In the genomic region with DNA sequence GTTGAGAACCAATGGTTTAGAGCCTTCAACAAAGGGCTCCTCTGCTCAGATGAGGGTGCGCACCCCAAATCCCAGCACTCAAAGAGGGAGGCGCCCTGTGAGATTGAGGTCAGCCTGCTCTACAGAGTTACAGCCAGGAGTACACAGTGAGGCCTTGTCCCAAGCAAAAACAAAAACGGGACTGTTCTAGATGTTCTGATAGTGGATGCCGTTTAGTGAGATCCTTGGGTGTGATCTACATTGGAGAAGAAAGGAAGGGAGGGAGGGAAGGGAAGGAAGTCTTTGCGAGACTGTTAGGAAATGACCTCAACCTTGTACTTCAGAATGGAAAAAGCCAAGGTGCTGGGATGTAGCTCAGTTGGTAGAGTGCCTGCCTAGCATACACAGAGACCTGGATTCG, we compare ENCODE assay signal across 40 mouse cellular contexts. TPM values are rescaled to one million over a fixed set of nuclear protein-coding genes. Genes with fewer than 3 reads are reported as not detected.
"Had no signal": no experiment of that assay in that cellular context is flagged by ENCODE, and none has a peak within 500 bp of the region (broad histone marks: within the 10 kb centered on the region; RNA-seq: fewer than 3 reads in every experiment).

No protein-coding gene starts in this region.

- H3K4me2 ChIP-seq: heart, embryonic 11.5 days; heart, embryonic 13.5 days; heart, embryonic 15.5 days; hindbrain, embryonic 13.5 days; hindbrain, embryonic 15.5 days; kidney, embryonic 15.5 days; limb, embryonic 13.5 days; limb, embryonic 15.5 days; liver, embryonic 13.5 days had no signal

- H3K36me3 ChIP-seq: heart, embryonic 13.5 days; heart, embryonic 15.5 days; hindbrain, embryonic 13.5 days; hindbrain, embryonic 15.5 days; kidney, embryonic 15.5 days; limb, embryonic 13.5 days; limb, embryonic 15.5 days; liver, embryonic 13.5 days had no signal

- H3K9ac ChIP-seq: heart, embryonic 13.5 days; heart, embryonic 15.5 days; hindbrain, embryonic 13.5 days; hindbrain, embryonic 15.5 days; kidney, embryonic 15.5 days; limb, embryonic 13.5 days; limb, embryonic 15.5 days; liver, embryonic 13.5 days had no signal

- H3K9me3 ChIP-seq: heart, embryonic 13.5 days; heart, embryonic 15.5 days; hindbrain, embryonic 13.5 days; hindbrain, embryonic 15.5 days; kidney, embryonic 15.5 days; limb, embryonic 13.5 days; limb, embryonic 15.5 days; liver, embryonic 13.5 days had no signal

- ATAC-seq: hindbrain, postnatal 0 days; intestine, embryonic 16.5 days had no signal

- H3K4me3 ChIP-seq: heart, adult 2 months; heart, embryonic 13.5 days; heart, embryonic 15.5 days; hindbrain, embryonic 13.5 days; hindbrain, embryonic 15.5 days; kidney, embryonic 15.5 days; limb, embryonic 13.5 days; limb, embryonic 15.5 days; liver, embryonic 13.5 days had no signal

- H3K27ac ChIP-seq: heart, adult 2 months; heart, embryonic 13.5 days; heart, embryonic 15.5 days; hindbrain, embryonic 13.5 days; hindbrain, embryonic 15.5 days; hindbrain, postnatal 0 days; kidney, embryonic 15.5 days; kidney, postnatal 0 days; limb, embryonic 13.5 days; limb, embryonic 15.5 days; liver, embryonic 13.5 days had no signal

- DNase-seq: gastrocnemius, postnatal 14 days; gastrocnemius, postnatal 36 days; heart, adult 11 months; heart, adult 2 months; heart, postnatal 14 days; heart, postnatal 36 days; kidney, adult 11 months; kidney, adult 2 months; kidney, adult 9 months; kidney, postnatal 14 days; kidney, postnatal 36 days; layer of hippocampus, postnatal 36 days; left cerebral cortex, postnatal 4 days; liver, embryonic 13.5 days had no signal

- H3K27me3 ChIP-seq: heart, embryonic 13.5 days; heart, embryonic 15.5 days; hindbrain, embryonic 15.5 days; kidney, embryonic 15.5 days; limb, embryonic 13.5 days; limb, embryonic 15.5 days had no signal

RNA-seq across cellular contexts. Expression of a gene that starts 23.8 kb away (rescaled TPM):
- total RNA-seq: hematopoietic stem cell, adult 5-6 weeks had no signal

RNA-seq across cellular contexts. Expression of a gene that starts 42.9 kb away (rescaled TPM):
- total RNA-seq: gastrocnemius, adult 18-20 months; gastrocnemius, postnatal 14 days; gastrocnemius, postnatal 36 days; heart, adult 2 months; heart, postnatal 14 days; heart, postnatal 36 days; hematopoietic stem cell, adult 5-6 weeks; hindbrain, postnatal 0 days; layer of hippocampus, adult 18-20 months; layer of hippocampus, postnatal 10 days; layer of hippocampus, postnatal 36 days; left cerebral cortex, adult 18-20 months; left cerebral cortex, adult 8-10 months; left cerebral cortex, postnatal 10 days; left cerebral cortex, postnatal 25 days; left cerebral cortex, postnatal 4 days; liver, adult 2 months had no signal
- polyA plus RNA-seq: gonadal fat pad, adult 2 months; heart, adult 2 months; heart, embryonic 11.5 days; heart, embryonic 13.5 days; heart, embryonic 15.5 days; heart, postnatal 0 days; hindbrain, embryonic 11.5 days; hindbrain, embryonic 13.5 days; hindbrain, embryonic 15.5 days; hindbrain, postnatal 0 days; intestine, embryonic 14.5 days; intestine, embryonic 16.5 days; kidney, adult 2 months; kidney, embryonic 15.5 days; kidney, postnatal 0 days; large intestine, adult 2 months; limb, embryonic 11.5 days; limb, embryonic 13.5 days; limb, embryonic 15.5 days; liver, adult 2 months; liver, embryonic 13.5 days had no signal
